Mouse (Mus musculus): ENCODE measurements at regions not wholly inside any gene's neighbourhood (a gene's known extent, or its start where the extent isn't known, plus 50 kb on each side); places are given as distances from the start of the nearest gene placed in this dataset.

DNA sequence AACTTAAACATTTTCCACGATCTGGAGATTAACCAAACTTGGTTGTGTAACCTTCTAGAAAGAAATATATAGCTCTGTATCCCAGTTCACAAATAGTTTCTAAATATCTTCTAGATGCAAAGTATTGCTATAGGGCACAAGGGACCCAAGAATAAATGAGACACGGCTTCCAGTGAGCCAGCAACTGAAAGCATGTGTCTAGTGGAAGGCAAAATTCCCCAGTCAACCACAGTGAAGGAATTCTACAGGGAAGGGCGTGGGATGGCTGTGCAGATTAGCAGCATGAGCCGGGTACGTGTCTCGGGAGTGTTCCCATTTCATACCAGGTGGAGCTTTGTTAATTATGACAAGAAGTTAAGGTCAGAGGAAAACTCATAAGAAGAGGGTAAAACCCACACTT is 449.0 kb upstream of the Kazn start:
- TF ChIP-seq ZKSCAN1 (IDR thresholded peaks at IDR 0.05; ENCODE audit: borderline replicate concordance, low read depth, low read length) (no peak), EP300 (IDR thresholded peaks at IDR 0.05; ENCODE audit: low read length) (no peak), USF1 (IDR thresholded peaks at IDR 0.05; ENCODE audit: low read depth, low read length) (no peak), USF2 (conservative IDR thresholded peaks at IDR 0.05; ENCODE audit: low read depth, low read length) (no peak), CTCF (conservative IDR thresholded peaks at IDR 0.05 in 1 of 2, IDR thresholded peaks at IDR 0.05 in 1 of 2; ENCODE audit: low read depth in 2 of 2, low read length in 2 of 2) (no peak), POLR2AphosphoS2 (IDR thresholded peaks at IDR 0.05; ENCODE audit: low read depth, low read length) (no peak), POLR2A (IDR thresholded peaks at IDR 0.05; ENCODE audit: low read depth, low read length) (no peak), UBTF (IDR thresholded peaks at IDR 0.05; ENCODE audit: low read depth, low read length) (no peak), CHD2 (IDR thresholded peaks at IDR 0.05; ENCODE audit: low read length) (no peak), NELFE (IDR thresholded peaks at IDR 0.05; ENCODE audit: low read depth, low read length) (no peak), MAZ (IDR thresholded peaks at IDR 0.05; ENCODE audit: low read depth, low read length) (no peak), SIN3A (IDR thresholded peaks at IDR 0.05; ENCODE audit: low read length) (no peak), MYC (IDR thresholded peaks at IDR 0.05; ENCODE audit: low read depth, low read length) (no peak), TBP (conservative IDR thresholded peaks at IDR 0.05; ENCODE audit: low read depth, low read length) (no peak)

Data from CH12.LX (cell line).